Mouse (Mus musculus): ENCODE data around the gene Rpl38. TPM values are rescaled to one million over a fixed set of nuclear protein-coding genes. Genes with fewer than 3 reads are reported as not detected.
A peak's percentile ranks its signal among the peaks of the same experiment; 100 is the strongest.

Rpl38 gene
- polyA plus RNA-seq, 1 experiment: 516 TPM

- H3K36me3 ChIP-seq (ENCODE audit: control insufficient read depth, insufficient read depth, low read length): no peaks in the 10 kb centered on the region
- no peaks in the 10 kb centered on the region for H3K27me3 ChIP-seq (ENCODE audit: control insufficient read depth, insufficient read depth, low read length)
- H3K4me1 ChIP-seq (replicated peaks; ENCODE audit: control insufficient read depth, insufficient read depth, low read length): no peaks in the 10 kb centered on the region; the same call in 1 of the 2 replicates
- WGBS: 81% methylated on average over 7 of the region's 7 CpGs
- H3K27ac ChIP-seq (ENCODE audit: control insufficient read depth, insufficient read depth, low read length): no peak overlapping the region
- no peak for DNase-seq
- no peak overlapping the region for H3K4me3 ChIP-seq (ENCODE audit: control insufficient read depth, insufficient read depth, low read length)
- TF ChIP-seq CTCF (IDR thresholded peaks at IDR 0.05; ENCODE audit: borderline replicate concordance, control insufficient read depth, extremely low read depth, insufficient read depth, low read length, poor library complexity): no peak
These were observed 24.3 kb downstream of the Rpl38 start for GRCm38 (mm10) chr11:114692601-114693000.

- no peak overlapping the region for H3K27ac ChIP-seq (ENCODE audit: control insufficient read depth, insufficient read depth, low read length)
- no peaks in the 10 kb centered on the region; the same call in 1 of the 2 replicates for H3K4me1 ChIP-seq (replicated peaks; ENCODE audit: control insufficient read depth, insufficient read depth, low read length)
- H3K4me3 ChIP-seq (ENCODE audit: control insufficient read depth, insufficient read depth, low read length): no peak overlapping the region
- no peak for DNase-seq
- no peaks in the 10 kb centered on the region for H3K36me3 ChIP-seq (ENCODE audit: control insufficient read depth, insufficient read depth, low read length)
- H3K27me3 ChIP-seq (ENCODE audit: control insufficient read depth, insufficient read depth, low read length): no peaks in the 10 kb centered on the region
- WGBS: 94% methylated on average over 6 of the region's 6 CpGs
- no peak for TF ChIP-seq CTCF (IDR thresholded peaks at IDR 0.05; ENCODE audit: borderline replicate concordance, control insufficient read depth, extremely low read depth, insufficient read depth, low read length, poor library complexity)
- no peak for TF ChIP-seq POLR2A (IDR thresholded peaks at IDR 0.05; ENCODE audit: control insufficient read depth, extremely low read depth, insufficient read depth, low read length, poor library complexity)
These were observed 25.1 kb downstream of the Rpl38 start for GRCm38 (mm10) chr11:114693456-114693855.

- TF ChIP-seq POLR2A (IDR thresholded peaks at IDR 0.05; ENCODE audit: control insufficient read depth, extremely low read depth, insufficient read depth, low read length, poor library complexity) (no peak), CTCF (IDR thresholded peaks at IDR 0.05; ENCODE audit: borderline replicate concordance, control insufficient read depth, extremely low read depth, insufficient read depth, low read length, poor library complexity) (no peak)
These were observed 26.1 kb downstream of the Rpl38 start for GRCm38 (mm10) chr11:114694451-114694850.

GRCm38 (mm10) chr11:114698496-114698895, 30.2 kb downstream of the Rpl38 start:
- 97% methylated on average over 7 of the region's 7 CpGs for WGBS
- Histone ChIP-seq H3K36me3 (ENCODE audit: control insufficient read depth, insufficient read depth, low read length) (no peaks in the 10 kb centered on the region), H3K4me3 (ENCODE audit: control insufficient read depth, insufficient read depth, low read length) (no peak overlapping the region), H3K27ac (ENCODE audit: control insufficient read depth, insufficient read depth, low read length) (no peak overlapping the region), H3K27me3 (ENCODE audit: control insufficient read depth, insufficient read depth, low read length) (no peaks in the 10 kb centered on the region), H3K4me1 (replicated peaks; ENCODE audit: control insufficient read depth, insufficient read depth, low read length) (peaks cover 16% of the 10 kb centered on the region)
- TF ChIP-seq POLR2A (IDR thresholded peaks at IDR 0.05; ENCODE audit: control insufficient read depth, extremely low read depth, insufficient read depth, low read length, poor library complexity) (no peak), CTCF (IDR thresholded peaks at IDR 0.05; ENCODE audit: borderline replicate concordance, control insufficient read depth, extremely low read depth, insufficient read depth, low read length, poor library complexity) (no peak)
- DNase-seq: no peak

More at GRCm38 (mm10) chr11:114694451-114694850, 26.1 kb downstream of the Rpl38 start:
- Histone ChIP-seq H3K4me1 (replicated peaks; ENCODE audit: control insufficient read depth, insufficient read depth, low read length) (peaks cover 4% of the 10 kb centered on the region), H3K36me3 (ENCODE audit: control insufficient read depth, insufficient read depth, low read length) (no peaks in the 10 kb centered on the region), H3K27me3 (ENCODE audit: control insufficient read depth, insufficient read depth, low read length) (no peaks in the 10 kb centered on the region), H3K27ac (ENCODE audit: control insufficient read depth, insufficient read depth, low read length) (no peak overlapping the region), H3K4me3 (ENCODE audit: control insufficient read depth, insufficient read depth, low read length) (no peak overlapping the region)
- DNase-seq: no peak
- 92% methylated on average over 2 of the region's 2 CpGs for WGBS

- peak; percentile 54 for DNase-seq
- Histone ChIP-seq H3K27me3 (ENCODE audit: control insufficient read depth, insufficient read depth, low read length) (no peaks in the 10 kb centered on the region), H3K27ac (ENCODE audit: control insufficient read depth, insufficient read depth, low read length) (no peak overlapping the region), H3K4me1 (replicated peaks; ENCODE audit: control insufficient read depth, insufficient read depth, low read length) (peaks cover 16% of the 10 kb centered on the region), H3K4me3 (ENCODE audit: control insufficient read depth, insufficient read depth, low read length) (no peak overlapping the region), H3K36me3 (ENCODE audit: control insufficient read depth, insufficient read depth, low read length) (no peaks in the 10 kb centered on the region)
- TF ChIP-seq POLR2A (IDR thresholded peaks at IDR 0.05; ENCODE audit: control insufficient read depth, extremely low read depth, insufficient read depth, low read length, poor library complexity) (0 out of 2 replicates have a peak, but pooled peaks have one; percentile 11), CTCF (IDR thresholded peaks at IDR 0.05; ENCODE audit: borderline replicate concordance, control insufficient read depth, extremely low read depth, insufficient read depth, low read length, poor library complexity) (no peak)
- WGBS: 50% methylated on average over 12 of the region's 12 CpGs
These were observed 31.2 kb downstream of the Rpl38 start for GRCm38 (mm10) chr11:114699511-114699910.

- DNase-seq: no peak
- H3K36me3 ChIP-seq (ENCODE audit: control insufficient read depth, insufficient read depth, low read length): no peaks in the 10 kb centered on the region
- no peak overlapping the region for H3K4me3 ChIP-seq (ENCODE audit: control insufficient read depth, insufficient read depth, low read length)
- H3K27me3 ChIP-seq (ENCODE audit: control insufficient read depth, insufficient read depth, low read length): no peaks in the 10 kb centered on the region
- TF ChIP-seq POLR2A (IDR thresholded peaks at IDR 0.05; ENCODE audit: control insufficient read depth, extremely low read depth, insufficient read depth, low read length, poor library complexity) (no peak), CTCF (IDR thresholded peaks at IDR 0.05; ENCODE audit: borderline replicate concordance, control insufficient read depth, extremely low read depth, insufficient read depth, low read length, poor library complexity) (no peak)
- H3K4me1 ChIP-seq (replicated peaks; ENCODE audit: control insufficient read depth, insufficient read depth, low read length): peaks cover 16% of the 10 kb centered on the region
- H3K27ac ChIP-seq (ENCODE audit: control insufficient read depth, insufficient read depth, low read length): no peak overlapping the region
- 57% methylated on average over 15 of the region's 15 CpGs for WGBS
These were observed 34.1 kb downstream of the Rpl38 start for GRCm38 (mm10) chr11:114702311-114702995.

- Histone ChIP-seq H3K36me3 (ENCODE audit: control insufficient read depth, insufficient read depth, low read length) (no peaks in the 10 kb centered on the region), H3K4me1 (replicated peaks; ENCODE audit: control insufficient read depth, insufficient read depth, low read length) (peaks cover 16% of the 10 kb centered on the region), H3K27ac (ENCODE audit: control insufficient read depth, insufficient read depth, low read length) (no peak overlapping the region), H3K4me3 (ENCODE audit: control insufficient read depth, insufficient read depth, low read length) (no peak overlapping the region), H3K27me3 (ENCODE audit: control insufficient read depth, insufficient read depth, low read length) (no peaks in the 10 kb centered on the region)
- DNase-seq: no peak
- TF ChIP-seq CTCF (IDR thresholded peaks at IDR 0.05; ENCODE audit: borderline replicate concordance, control insufficient read depth, extremely low read depth, insufficient read depth, low read length, poor library complexity) (no peak), POLR2A (IDR thresholded peaks at IDR 0.05; ENCODE audit: control insufficient read depth, extremely low read depth, insufficient read depth, low read length, poor library complexity) (no peak)
- WGBS: 45% methylated on average over 6 of the region's 6 CpGs
These were observed 34.7 kb downstream of the Rpl38 start for GRCm38 (mm10) chr11:114702996-114703361.

Measured in thymus, adult 2 months (tissue).